Mouse (Mus musculus) retina, postnatal 7 days (tissue): Measurements from ENCODE around the gene Ccl26.

ENCODE experiments used
- DNase-seq: peaks from one replicate; pipeline ENCODE4 v3.0.0-alpha.2; 2012; ENCODE audit warnings: low read depth, low spot score

The Ccl26 gene

DNA sequence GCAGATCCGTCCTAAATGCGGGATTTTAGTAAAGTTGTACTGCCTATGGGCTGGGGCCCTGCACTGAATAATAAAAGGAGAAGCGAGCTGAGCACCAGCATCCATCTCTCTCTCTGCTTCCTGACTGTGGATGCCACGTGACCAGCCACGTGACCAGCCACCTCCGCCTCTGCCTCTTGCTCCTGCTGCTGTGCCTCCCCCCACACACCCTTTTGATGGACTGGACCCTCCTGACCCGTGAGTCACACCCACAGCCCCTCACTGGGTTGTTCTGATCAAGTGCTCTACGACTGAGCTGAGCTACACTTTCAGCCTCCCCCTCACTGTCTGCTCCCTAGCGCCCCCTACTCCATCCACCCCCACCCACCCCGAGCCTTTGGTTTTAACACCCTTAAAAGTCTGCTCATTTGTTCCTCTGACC, 25.6 kb downstream of the Ccl26 start:
- no peak for DNase-seq

DNA sequence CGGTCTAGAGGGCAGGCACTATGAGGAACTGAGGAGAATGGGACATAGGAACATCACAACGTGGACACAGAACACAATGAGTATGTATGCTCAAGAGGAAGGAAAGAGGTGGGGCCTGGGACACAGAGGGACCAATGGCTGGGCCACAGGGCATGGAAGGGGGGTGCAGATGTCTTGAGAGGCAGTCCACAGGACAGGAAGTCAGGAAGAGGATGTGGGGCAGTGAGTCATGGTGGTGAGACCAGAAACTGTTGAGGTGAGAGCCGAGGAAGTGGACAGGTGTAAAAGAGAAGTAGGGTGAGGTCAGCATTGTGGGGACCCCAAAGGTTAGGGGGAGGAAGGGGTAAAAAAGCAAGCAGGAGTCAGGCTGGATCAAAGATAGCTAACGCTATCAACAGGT, 26.0 kb downstream of the Ccl26 start:
- no peak for DNase-seq

DNA sequence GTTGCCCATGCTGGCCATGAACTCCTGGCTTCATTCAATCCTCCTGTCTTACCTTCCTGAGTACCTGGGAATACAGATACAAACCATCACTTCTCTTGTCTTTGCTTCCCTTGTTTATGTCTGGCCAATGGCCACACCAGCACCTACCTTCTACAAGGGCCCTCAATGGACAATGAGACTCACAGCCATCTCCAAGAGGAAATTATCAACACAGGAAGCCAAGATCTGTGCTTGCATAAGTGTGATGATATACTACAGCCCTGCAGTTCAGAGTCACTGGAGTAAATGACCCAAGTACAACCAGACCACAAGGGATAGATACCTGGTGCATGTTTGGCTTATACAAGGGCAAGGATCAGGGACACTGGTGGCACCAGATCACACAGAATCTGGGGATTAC, 27.5 kb downstream of the Ccl26 start:
- no peak for DNase-seq

DNA sequence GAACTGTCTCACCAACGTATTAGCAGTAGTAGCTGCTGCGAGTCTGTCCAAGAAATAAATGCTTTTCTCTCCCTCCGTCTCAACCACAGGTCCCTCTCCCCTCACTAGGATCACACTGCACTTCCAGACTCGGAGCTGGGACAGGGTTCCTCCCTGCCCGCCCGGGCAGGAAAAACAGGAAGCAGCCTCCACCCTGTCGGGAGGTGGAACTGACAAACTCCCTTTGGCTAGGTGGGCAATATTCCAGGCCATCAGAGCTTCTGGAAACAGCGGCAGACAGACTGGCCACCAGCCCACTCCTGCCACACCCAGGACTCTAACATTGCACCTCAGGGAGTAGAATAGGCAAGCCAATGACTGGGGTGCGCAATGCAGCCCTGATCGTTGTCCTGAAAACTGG, 29.9 kb downstream of the Ccl26 start:
- no peak for DNase-seq

DNA sequence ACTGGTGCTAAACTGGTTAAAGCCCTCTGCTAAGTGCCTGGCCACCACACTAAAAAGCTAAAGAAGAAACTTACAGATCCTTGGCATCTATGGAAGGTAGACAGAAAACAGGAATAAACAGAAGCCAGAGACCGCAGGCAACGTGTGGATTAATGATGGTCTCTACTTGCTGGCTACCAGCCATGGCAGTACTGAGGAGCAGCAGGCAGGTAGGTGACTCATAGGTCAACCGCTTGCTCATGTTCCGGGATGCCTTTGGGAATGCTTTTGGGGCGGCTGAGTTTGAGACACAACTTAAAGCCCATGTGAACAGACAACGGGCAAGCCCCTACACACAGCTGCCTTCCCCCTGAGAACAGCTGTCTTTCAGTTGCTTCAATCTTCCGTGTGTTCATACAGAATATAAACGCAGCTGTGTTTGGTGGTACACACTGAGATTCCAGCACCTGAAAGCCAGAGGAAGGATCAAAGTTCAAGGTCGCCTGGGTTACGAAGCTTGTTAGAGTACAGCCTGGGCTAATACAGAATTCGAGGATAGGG, 32.0 kb downstream of the Ccl26 start:
- DNase-seq = no peak

- DNase-seq = no peak
These were observed 33.4 kb downstream of the Ccl26 start for GRCm38 (mm10) chr5:135529964-135530363.

GRCm38 (mm10) chr5:135529310-135529709, 34.1 kb downstream of the Ccl26 start:
- no peak for DNase-seq

DNA sequence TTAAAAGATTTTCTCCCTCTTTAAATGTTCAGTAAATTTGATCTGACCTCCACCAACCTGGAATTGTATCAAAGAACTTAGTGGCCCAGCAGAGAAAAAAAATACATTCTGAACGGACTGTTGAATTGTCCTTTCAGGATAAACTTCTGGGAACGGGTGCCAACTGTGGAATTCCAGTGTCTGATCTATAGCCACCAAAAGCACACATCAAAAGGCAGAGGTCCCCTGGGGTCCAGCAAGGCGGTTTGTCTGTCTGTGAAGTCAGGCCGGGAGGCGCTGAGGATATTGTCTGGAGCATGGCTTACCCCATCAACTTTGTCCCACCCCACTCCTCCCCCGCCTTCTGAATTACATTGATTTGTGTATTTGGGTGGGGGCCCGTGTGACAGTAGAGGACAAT, 35.4 kb downstream of the Ccl26 start:
- DNase-seq = no peak

GRCm38 (mm10) chr5:135524660-135525560, 38.5 kb downstream of the Ccl26 start:
- no peak for DNase-seq

DNA sequence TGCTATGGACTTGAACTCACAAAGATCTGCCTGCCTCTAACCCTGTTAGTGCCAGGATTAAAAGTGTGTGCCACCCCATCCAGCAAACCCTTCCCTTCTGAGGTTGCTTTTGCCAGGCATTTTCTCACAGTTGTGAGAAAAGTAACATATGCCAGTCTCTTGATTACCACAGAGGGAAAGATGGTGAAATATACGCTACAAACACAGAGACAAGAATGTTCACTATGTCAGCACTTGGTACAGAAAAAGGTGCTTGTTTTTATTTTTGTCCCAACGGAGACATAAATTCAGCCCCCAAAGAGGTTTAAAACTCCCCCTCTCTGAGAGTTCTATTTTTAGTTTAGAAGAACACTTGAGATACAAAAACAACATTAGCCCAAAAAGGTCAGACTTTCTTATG, 39.3 kb downstream of the Ccl26 start:
- no peak for DNase-seq

DNA sequence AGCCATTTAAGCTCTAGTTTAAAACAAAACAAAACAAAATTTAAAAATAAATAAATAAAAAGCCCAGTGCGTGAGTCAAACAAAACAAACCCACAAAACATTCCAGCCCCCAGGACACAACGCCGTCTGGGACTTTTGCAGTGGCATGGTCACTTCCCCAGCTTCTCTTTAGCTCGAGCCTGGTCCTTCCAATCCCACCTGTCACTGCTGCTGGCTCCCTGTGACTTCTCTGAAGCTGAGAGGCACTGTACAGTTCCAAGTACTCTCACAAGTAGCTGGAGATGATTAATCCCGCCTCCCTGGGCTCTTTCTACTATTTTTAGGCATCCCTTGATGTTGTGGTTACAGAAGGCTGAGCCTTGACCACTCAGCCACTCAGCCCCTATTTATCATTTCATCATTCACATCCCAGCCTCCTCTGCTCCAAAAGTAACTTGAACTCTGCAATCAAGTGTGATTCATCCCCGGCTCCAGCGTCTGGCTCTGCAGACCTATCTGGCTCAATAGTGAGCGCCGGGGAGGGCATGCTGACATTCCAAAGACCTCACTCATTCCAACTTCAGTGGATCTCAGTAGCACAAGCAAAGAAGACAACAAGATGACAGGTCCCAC, 41.2 kb downstream of the Ccl26 start:
- DNase-seq = no peak

DNA sequence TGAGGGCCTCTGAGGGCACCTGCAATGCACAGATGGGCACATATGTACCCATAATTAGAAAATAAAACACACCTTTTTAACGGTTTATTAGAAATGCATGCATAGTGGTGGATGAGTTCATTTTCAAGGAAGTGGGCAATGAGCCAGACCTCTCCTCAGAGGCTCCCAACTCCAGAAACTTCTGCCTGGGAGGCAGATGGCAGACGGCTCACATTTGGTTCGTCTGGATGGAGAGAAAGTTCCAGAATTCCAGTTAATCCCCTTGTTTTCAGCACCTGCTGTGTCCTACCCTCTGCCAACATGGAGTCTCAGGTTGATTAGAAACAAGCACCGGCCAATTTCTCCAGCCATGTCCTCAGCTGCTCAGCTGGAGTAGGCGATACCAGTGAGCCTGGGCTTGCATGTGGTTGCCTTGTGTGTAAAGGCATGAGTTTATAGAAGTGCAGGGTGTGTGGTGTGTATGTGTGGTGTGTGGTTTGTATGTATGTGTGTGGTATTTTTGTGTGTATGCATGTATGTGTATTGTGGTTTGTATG, 46.0 kb downstream of the Ccl26 start:
- DNase-seq = no peak

DNA sequence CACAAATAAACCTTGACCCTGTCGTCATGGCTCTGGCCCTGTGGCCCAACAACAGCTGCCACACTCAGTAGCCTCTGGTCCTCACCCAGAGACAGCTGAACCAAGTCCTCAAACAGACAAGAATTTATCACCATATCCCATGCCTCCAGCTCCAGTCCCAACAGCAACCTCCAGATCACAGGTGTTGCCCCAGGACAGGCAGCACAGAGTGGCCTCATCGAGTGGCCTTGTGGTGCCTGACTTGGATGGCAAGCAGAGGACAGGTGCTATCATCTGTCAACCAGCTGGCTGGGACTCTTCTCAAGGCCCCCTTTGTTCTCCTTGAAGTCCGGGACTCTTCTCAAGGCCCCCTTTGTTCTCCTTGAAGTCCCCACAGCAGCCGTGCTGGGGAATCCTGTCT, 50.2 kb downstream of the Ccl26 start:
- DNase-seq = no peak

DNA sequence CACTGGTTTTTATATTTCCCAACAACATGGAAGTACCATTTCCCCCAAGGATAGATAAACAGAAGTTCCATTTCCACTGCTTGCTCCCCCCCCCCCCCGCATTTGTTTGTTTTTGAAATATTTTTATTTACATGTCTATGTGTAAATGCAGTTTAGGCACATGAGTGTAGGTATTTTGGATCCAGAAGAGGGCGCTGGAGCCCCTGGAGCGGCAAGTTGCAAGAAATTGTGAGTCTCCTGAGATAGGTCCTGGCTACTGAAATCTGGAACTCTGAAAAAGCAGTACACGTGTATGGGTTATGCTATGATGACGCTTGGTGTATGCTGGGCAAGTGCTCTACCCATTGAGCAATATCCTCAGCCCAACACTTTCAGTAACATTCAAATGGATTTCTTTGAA, 52.3 kb downstream of the Ccl26 start:
- no peak for DNase-seq
